Mouse (Mus musculus): ENCODE data around the gene Vsir.

Gene Vsir

DNA sequence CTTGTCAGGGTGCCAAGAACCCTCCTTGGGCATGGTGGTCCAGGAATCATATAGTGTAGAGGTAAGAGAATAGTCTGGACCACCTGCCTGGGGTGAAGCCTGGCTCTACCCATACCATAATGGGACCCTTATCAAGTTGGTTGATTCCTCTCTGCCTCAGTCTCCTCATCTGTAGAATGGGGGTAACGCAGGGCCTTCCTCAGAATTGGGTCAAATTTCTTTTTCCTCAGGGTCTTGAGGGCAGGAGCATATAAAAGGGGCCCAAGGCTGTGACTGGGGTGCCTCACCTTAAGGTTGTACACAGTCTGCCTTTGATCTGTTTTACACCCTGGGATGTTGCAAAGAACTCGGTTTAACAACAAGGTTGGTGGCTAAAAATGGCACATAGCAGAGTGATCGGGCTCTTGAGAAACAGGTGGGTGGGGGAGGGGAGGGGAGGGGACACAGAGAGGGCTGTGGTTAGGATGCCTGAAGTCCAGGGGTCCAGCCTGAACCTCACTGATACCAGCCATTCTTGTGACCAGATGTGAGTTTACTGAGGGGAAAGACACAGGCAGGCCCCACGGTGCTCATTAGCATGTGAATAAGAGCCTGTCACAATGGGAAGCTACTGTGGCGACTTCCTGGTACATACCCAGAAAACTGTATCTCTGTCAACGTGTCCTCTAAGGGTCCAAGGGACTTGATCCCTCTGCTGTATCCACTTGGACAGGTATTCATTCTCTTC, 43.7 kb downstream of the Vsir start:
- DNase-seq, result peak; percentile 60

DNA sequence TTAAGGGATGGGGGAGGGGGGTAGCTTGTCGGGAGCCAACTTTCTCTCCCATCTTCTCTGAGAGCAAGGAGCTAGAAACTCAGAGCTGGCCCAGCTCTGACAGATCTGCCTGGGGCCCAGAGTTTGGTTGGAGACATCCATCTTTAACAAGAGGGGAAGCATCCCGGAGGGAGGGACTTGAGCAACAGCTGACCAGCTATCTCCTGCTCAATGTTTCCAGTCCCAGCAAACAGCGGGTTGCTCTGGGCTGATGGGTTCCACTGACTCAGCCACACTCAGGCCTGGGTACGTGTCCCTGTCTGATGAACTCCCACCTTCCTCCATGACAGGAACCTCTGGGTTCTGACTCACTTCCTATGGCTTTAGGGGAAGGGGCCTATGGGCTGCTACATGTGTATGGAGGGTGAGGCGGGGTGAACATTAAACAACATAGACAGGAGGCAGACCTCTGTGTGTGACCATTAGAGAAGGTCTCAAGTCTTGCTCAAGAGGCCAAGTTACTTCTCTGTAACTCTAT, 44.3 kb downstream of the Vsir start:
- no peak for DNase-seq

DNA sequence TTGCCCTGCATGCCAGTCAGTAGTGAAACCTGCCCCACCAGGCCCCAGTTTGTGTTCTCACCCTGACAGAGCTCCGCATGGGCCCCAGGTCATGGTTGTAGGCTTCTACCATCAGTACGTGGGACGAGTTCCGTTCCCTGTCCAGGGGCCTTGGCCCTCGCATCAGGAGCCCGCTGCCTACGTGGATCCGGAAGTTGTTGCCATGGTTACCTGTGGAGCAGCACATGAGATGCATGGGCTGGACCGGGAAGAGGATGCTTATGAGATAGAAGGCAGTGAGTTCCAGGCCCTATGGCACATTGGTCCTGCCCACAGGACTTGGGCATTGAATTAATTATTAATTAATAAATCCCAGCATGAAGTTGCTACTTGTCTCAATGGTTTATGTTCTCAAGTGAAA, 45.0 kb downstream of the Vsir start:
- DNase-seq, result no peak

DNA sequence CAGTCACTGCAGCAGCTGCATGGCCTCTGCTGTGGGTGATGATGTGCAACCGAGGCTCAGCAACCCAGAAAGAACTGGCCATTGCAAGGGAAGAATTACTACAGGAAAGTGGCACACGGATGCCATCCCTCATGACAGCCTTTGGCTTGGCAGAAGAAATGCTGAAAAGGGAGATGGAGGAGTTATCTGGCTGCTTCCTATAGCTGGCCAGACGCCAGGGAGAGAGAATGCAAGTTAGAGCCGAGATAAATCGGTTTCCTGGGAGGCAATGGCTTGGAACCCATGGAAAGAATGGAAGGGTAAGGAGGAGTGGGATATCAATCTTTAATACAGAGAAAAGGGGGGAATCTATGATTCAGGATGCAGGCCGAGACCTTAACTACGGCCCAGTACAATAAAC, 48.3 kb downstream of the Vsir start:
- no peak for DNase-seq

DNA sequence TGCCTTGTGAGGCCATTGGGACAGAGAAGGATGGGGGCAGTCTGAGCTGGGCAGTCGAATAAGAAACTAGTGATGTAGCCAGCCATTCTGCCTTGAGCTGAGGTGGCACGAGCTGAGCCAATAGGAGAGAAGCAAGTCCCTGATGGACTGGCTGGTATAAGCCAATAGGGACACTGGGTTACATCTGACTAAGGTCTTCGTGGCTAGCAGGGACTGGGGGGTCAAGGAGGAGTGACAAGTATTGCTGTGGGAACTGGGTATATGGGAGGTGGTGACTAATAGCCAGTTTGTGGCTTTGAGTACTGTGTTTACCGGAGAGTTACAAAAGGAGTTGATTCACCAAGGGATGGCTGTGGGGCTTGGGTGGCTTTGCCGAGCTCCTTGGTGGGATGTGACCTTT, 49.0 kb downstream of the Vsir start:
- no peak for DNase-seq

DNA sequence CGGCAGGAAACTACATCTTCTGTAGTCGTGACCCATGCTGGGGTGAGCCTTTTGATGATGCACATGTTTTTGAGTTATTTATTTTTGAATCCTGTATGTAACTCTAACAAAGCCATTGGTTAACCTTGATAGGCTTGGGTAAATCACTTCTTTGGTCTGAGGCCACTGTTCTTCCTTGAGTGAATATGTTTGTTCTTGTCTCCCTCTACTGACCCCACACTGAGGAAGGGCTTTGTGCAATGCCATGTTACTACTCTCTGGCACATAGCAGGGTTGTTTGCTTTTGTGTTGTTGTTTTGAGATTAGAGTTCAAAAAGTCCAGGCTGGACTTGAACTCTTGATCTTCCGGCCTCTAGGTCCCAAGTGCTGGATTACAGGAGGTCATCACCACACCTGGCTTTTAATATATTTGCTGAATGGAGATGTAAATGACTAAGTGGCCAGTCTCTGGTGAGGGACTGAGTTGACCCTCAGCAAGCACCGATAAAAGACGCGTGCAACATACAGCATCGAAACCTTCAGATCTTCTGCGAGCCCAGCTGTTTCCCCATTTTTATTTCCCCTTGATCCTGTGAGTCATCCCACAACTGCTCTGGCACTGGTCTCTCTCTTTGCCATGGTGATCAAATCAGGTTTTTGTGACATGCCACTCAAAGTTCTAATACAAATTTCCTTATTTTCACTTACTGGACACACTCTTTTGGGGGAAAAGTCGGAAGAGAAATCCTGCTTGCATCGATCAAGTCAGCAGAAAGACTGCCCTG, 51.6 kb downstream of the Vsir start:
- peak; percentile 23 for DNase-seq

DNA sequence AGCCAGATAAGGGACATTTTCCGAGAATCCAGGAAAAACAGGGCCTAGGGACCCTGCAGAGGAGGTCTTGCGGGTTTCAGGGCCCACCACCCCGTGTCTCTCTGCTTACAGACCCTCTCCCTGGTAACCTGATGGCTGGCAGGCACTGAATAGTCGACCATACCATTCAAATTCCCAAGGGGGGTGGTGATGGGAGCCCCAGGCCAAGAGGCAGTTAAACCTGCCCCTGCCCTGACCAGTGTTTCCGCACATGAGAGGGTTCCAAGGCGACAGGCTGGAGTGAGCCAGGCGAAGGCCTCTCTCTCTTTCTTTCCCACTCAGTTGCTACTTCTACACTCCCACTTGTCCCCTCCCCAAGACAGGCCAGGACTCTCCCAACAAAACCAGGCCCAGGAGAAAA, 52.8 kb downstream of the Vsir start, which contains the start of gene Gm17455:
Gene Gm17455 (plus strand): TSS at position 278 of the 400 bp plus-strand sequence.
- no peak for DNase-seq

DNA sequence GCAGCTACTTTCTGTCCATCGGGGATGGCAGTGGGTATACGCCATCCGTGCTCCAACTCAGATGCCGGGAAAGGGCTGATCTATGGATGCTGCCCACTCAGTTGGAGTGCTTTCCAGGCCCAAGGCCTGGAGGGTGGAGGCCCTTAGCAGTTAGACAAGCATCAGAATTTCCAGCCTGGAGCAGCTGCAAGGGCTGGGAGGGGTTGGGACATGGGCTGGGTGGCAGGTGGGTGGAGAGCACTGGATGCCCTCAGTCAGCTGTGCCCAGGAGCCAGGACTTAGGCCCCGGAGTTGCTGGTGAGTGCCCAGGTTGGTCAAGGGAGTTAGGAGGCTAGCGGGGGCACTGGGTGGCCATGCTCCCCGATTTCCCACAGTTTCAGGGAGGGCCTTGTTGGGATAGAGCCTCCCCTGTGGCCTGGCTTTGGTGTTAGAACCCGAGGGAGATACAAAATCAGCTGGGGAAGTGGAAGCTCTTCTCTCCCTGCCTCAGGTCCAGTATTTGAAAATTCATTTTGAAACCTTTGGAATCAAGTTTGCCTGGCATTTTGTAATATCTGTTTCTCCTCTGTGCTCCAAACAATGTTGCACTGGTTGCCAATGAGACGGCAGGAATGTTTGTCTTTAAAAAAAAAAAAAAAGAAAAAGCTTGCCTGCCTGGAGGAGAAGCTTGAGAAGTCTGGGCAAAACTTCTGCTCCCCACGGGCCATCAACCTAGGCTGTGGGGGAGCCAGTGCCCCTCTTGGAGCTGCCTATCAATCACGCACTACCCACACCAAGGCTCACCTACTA, 54.0 kb downstream of the Vsir start:
- no peak for DNase-seq

DNA sequence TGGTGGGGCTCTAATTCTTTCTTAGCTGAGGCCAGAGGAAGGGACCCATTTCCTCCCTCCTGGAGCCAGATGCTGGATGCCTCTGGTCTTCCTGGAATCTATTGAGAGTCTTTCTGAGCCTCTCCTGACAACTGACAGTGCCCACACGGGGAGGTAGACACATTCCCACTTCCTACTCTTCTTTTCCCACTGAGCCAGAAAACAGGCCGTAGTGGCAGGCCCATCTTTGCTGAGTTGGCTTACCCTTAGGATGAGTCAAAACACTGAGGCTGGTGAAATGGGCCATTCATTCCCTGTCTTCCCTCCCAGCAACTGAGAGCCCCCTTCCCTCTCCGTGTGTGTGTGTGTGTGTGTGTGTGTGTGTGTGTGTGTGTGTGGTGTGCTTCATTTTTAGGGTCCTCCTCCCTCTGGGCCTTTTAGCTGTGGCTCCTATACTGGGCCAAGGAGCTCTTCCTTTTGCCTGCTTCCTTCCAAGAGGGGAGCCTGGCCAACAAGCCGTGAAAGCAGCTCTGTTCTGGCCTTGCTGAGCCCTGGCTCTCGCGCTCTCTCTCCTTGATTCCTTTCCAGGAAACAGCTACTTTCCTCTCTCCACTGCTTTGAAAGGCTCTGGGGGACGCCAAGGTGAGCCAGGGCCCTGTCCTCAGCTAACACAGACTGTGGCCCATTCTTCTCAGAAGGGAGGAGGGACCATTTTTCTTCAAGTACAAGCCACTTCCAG, 59.0 kb downstream of the Vsir start:
- no peak for DNase-seq

DNA sequence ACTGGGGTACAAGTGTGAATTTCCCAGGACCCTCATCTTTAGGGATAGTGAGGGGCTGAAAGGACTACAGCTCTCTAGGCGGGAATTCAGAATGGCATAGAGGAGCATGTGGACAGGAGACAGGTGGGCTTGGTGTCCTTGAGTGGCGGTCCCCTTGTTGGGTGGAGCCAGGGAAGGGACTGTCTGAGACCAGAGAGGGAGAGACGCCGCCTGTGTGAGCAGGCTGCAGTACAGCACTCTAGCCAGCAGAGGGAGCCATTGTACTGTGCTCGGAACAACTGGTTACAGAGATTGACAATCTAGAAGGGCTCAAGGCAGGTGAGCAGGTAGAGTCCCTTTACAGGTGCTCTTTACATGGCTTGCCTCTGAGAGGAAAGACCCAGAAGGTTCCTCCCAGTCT, 61.2 kb downstream of the Vsir start:
- peak; percentile 80 for DNase-seq

DNA sequence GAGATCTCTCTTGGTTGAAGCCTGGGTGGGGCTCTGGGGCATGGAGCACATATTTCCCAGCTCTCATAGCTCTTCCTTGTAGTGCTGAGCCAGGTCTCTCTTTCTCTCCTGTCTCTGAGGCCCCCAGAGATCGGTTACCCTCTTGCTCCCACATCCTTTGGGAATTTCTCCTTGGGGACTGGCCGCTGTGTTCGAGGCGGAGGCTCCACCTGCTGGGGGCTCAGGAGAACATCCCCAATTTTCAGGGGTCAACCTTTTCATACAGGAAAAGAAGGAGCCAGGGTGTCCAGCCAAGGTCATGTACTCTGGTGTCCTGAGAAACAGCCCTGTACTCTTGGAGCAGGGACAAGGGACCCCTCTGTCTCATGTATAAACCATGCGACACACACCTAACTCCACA, 65.1 kb downstream of the Vsir start:
- no peak for DNase-seq

DNA sequence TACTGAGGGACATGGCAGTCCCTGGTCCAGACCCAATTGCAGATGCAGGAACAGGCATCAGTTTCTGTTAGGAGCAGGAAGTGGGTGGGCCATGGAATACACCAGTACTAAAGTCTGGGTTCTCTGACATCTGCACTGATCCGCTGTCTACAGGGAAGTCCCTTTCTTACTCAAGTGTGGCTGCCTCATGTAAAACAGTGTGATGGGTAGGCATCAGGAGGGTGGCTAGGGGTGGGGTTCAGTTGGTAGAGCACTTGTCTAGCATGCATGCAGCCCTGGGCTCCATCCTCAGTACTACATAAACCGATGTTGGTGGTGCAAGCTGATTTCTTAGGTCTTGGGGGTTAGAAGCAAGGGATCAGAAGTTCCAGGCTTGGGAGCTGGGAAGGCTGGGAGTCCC, 67.1 kb downstream of the Vsir start:
- DNase-seq, result no peak

DNA sequence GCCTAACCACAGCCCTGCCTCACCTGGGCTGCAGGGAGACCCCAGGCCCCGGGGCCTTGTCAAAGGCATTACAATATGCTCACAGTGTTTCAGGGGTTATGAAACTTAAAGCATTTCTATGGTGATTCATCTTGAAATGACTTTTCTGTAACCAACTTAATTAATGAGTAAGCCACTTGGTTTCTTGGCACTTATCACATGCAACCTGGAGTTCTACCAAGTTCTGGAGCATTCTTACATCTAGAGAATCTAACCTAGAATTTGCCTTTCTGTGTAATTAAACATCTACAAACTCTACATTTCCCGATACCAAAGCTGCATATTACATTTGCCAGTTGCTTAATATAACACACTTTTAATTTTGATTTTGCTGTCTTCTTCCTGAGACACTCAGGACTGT, 70.4 kb downstream of the Vsir start:
- DNase-seq, result no peak

DNA sequence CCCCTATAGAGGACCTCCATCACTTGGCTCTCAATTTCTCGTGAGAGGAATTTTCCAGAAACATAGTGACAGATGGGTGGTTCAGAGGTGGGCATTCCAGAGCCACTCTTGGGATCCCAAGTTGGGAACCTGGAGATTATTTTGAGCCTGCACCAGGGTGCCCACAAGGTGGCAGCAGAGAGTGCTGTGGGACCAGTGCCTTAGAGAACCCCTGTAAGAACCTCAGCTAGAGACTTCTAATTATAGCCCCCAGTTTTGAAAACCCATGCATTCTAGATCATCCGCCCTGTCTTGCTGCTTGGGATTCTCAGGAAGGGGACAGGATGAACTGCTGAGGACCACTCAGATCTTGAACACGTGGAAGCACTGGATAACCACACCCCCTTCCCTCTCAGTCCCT, 71.5 kb downstream of the Vsir start:
- peak; percentile 71 for DNase-seq

DNA sequence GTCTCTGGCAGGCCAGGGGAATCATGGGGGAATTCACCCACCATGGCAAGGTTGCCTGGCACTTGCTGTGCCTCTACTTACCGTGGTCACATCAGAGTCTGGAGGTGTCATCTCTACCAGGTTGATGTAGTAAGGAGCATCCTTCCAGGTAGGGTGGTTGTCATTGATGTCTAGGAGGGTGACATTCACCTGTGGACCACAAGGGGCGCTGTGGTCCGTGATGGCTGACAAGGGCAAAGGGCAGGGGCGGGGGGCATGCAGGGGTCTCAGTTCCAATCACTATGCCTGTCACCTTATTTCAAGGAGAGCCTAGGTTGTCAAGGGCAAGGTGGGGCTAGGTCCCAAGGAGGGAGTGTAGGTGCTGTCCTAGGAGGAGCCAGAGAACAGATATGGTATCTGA, 73.0 kb downstream of the Vsir start:
- peak; percentile 22 for DNase-seq
